Mouse (Mus musculus) B cell, adult 2 months (primary cell): ENCODE measurements around the gene Trio.

ENCODE experiments used
- DNase-seq, 2 experiments: peaks; one replicate each; pipeline ENCODE4 v3.0.0; 2022

Trio gene

GRCm38 (mm10) chr15:27916204-27916603 is 109.4 kb downstream of the Trio start:
- DNase-seq, result no peak

GRCm38 (mm10) chr15:27913013-27913412 is 112.6 kb downstream of the Trio start:
- DNase-seq, result no peak

- no peak for DNase-seq
These were observed 114.5 kb downstream of the Trio start for GRCm38 (mm10) chr15:27911196-27911595.

- no peak for DNase-seq
These were observed 115.5 kb downstream of the Trio start for GRCm38 (mm10) chr15:27910179-27910578.

GRCm38 (mm10) chr15:27907649-27908048 is 118.0 kb downstream of the Trio start:
- no peak for DNase-seq

- no peak for DNase-seq
These were observed 119.2 kb downstream of the Trio start for GRCm38 (mm10) chr15:27906409-27906808.

- DNase-seq, result peak in 1 of 2 experiments; percentile 19
These were observed 120.3 kb downstream of the Trio start for GRCm38 (mm10) chr15:27905341-27905740.

- no peak for DNase-seq
These were observed 121.2 kb downstream of the Trio start for GRCm38 (mm10) chr15:27904346-27905005.

- no peak for DNase-seq
These were observed 124.4 kb downstream of the Trio start for GRCm38 (mm10) chr15:27901200-27901599.

- DNase-seq, result no peak
These were observed 126.7 kb downstream of the Trio start for GRCm38 (mm10) chr15:27898795-27899406.

GRCm38 (mm10) chr15:27894112-27894511 is 131.5 kb downstream of the Trio start:
- no peak for DNase-seq

GRCm38 (mm10) chr15:27892029-27892428 is 133.6 kb downstream of the Trio start:
- DNase-seq, result no peak

GRCm38 (mm10) chr15:27890666-27891065 is 135.0 kb downstream of the Trio start:
- no peak for DNase-seq

GRCm38 (mm10) chr15:27888153-27888552 is 137.5 kb downstream of the Trio start:
- DNase-seq, result no peak

- DNase-seq, result no peak
These were observed 138.7 kb downstream of the Trio start for GRCm38 (mm10) chr15:27886992-27887391.

- DNase-seq, result peak; percentile 83 to 84
These were observed 141.0 kb downstream of the Trio start for GRCm38 (mm10) chr15:27884347-27885250.

GRCm38 (mm10) chr15:27883881-27884280 is 141.8 kb downstream of the Trio start:
- DNase-seq, result no peak

- DNase-seq, result peak; percentile 36 to 39
These were observed 142.8 kb downstream of the Trio start for GRCm38 (mm10) chr15:27882898-27883297.

GRCm38 (mm10) chr15:27877831-27878230 is 147.8 kb downstream of the Trio start:
- DNase-seq, result no peak

GRCm38 (mm10) chr15:27876327-27876726 is 149.3 kb downstream of the Trio start:
- DNase-seq, result no peak

GRCm38 (mm10) chr15:27875753-27876152 is 149.9 kb downstream of the Trio start:
- no peak for DNase-seq

- no peak for DNase-seq
These were observed 151.8 kb downstream of the Trio start for GRCm38 (mm10) chr15:27873747-27874320.

- DNase-seq, result no peak
These were observed 153.4 kb downstream of the Trio start for GRCm38 (mm10) chr15:27872286-27872685.
